Mouse (Mus musculus): ENCODE data around the gene Gcnt3. TPM values are rescaled to one million over a fixed set of nuclear protein-coding genes. Genes with fewer than 3 reads are reported as not detected.
"Not testable (repeated sequence)": the region's sequence is repeated elsewhere in the genome, so short reads cannot be mapped to it uniquely, and the experiment has no call there.

The Gcnt3 gene
- total RNA-seq, 1 experiment from 2014 or later: not detected

DNA sequence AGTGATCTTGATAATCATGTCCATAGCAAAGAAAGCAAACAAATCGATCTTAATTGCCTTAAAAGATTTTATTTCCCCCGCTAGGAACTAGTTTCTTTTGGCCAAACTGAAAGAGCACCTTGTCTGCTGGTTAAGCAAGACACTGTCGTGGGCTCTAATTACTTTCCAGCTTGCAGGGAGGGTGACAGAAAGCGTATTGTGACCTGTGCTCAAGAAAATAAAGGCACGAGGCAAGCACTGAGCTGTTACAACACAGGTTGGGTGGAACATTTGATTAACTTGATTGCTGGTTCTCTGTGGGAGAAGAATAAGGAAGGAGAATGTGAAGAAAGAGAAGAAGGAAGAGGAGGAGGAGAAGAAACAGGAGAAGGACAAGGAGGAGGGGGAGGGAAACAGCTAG is 10.4 kb upstream of the Gcnt3 start:
- no peak for ATAC-seq (replicated peaks; ENCODE audit: insufficient number of reproducible peaks, low FRiP score, low TSS enrichment, poor library complexity, severe bottlenecking)

DNA sequence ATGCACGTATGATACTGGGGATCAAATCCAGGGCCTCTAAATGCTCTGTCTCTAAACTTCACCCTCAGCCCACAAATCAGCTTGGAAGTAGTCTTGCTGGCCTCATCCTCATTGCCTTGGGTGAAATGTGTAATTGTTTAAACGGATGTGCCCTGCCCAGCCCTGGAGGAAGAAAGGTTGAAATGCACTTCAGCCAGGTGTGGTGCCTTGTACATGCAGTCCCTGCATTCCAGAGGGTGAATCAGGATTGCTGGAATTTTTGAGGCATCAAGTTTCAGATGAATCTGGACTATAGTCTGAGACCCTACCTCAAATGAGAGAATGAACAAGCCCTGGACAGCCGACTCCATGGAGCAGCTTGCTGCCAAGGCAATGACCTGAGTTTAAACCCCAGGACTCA is 10.0 kb upstream of the Gcnt3 start:
- ATAC-seq (replicated peaks; ENCODE audit: insufficient number of reproducible peaks, low FRiP score, low TSS enrichment, poor library complexity, severe bottlenecking): no peak

- ATAC-seq (replicated peaks; ENCODE audit: insufficient number of reproducible peaks, low FRiP score, low TSS enrichment, poor library complexity, severe bottlenecking): no peak
Measured at GRCm38 (mm10) chr9:70046255-70046654, 8.4 kb upstream of the Gcnt3 start.

DNA sequence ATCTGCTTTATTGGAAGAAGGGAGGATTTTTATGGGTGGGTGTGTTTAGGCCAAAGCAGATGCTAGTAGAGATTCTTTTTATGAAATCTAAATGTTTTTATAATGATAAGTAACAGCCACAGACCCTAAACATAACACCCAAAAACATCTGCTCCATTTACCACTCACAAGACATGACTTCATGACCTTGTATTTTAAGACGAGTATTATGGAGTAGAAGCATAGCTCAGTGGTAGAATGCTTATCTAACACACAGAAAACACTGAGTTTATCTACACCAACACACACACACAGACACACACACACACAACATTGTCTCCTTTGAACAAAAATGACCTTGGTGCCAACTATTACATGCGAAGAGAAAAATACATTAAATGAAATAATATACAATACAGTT is 7.0 kb upstream of the Gcnt3 start:
- no peak for ATAC-seq (replicated peaks; ENCODE audit: insufficient number of reproducible peaks, low FRiP score, low TSS enrichment, poor library complexity, severe bottlenecking)

DNA sequence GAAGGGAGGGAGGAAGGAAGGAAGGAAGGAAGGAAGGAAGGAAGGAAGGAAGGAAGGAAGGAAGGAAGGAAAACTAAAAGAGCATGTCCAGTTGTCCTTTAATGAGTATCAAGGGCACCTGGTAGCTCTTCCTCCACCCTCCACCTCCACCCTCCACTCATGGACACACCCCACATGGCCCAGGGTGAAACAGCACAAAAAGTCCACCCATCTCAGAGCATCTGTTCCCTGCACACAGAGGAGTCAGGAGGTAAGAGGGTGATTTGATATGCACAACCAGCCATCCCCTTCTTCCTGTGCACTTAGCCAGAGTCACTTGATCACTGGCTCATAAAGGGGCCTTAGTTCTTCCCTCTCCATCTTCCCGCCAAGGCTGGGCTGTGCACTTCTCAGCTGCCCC is 5.0 kb upstream of the Gcnt3 start:
- no peak for ATAC-seq (replicated peaks; ENCODE audit: insufficient number of reproducible peaks, low FRiP score, low TSS enrichment, poor library complexity, severe bottlenecking)

- ATAC-seq (replicated peaks; ENCODE audit: insufficient number of reproducible peaks, low FRiP score, low TSS enrichment, poor library complexity, severe bottlenecking): no peak
Measured at GRCm38 (mm10) chr9:70042137-70042536, 4.2 kb upstream of the Gcnt3 start.

- ATAC-seq (replicated peaks; ENCODE audit: insufficient number of reproducible peaks, low FRiP score, low TSS enrichment, poor library complexity, severe bottlenecking): no peak
Measured at GRCm38 (mm10) chr9:70040570-70040969, 2.7 kb upstream of the Gcnt3 start.

DNA sequence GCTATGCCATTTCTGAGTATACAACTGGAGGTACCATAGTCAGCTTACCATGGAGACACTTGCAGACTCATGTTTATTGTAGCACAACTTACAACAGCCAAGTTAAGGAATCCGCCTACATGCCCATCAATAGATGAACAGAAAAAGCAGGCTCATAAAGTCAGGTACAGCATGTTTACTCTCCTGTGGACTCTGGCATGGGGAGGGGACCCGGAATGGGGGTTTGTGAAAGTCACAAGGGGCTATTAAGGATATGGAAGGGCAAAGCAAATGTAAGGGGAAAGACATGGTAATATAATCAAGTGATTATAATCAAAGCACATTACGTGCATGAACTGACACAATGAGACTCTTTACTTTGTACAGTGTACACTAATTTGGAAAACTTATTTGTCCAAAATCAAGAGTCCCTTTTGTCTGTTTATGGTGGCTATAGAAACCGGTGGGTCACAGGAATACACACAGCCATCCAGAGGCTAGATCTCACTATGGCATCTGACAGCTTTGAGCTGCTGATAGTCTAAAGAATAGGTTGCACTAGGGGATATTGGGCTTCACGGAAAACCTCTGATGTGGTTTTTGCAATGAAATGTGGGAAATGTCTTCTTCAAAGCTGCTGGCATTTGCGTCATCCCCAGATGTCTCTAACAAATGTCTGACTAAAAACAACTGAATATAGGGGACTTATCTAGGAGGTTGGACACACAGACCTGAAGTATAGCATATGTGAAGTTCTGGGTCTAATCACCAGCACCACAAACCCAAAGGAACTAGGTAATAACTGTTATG is 1.9 kb upstream of the Gcnt3 start:
- ATAC-seq (replicated peaks; ENCODE audit: insufficient number of reproducible peaks, low FRiP score, low TSS enrichment, poor library complexity, severe bottlenecking): no peak

- ATAC-seq (replicated peaks; ENCODE audit: insufficient number of reproducible peaks, low FRiP score, low TSS enrichment, poor library complexity, severe bottlenecking): no peak
Measured at GRCm38 (mm10) chr9:70036646-70037045, 1.2 kb downstream of the Gcnt3 start.

DNA sequence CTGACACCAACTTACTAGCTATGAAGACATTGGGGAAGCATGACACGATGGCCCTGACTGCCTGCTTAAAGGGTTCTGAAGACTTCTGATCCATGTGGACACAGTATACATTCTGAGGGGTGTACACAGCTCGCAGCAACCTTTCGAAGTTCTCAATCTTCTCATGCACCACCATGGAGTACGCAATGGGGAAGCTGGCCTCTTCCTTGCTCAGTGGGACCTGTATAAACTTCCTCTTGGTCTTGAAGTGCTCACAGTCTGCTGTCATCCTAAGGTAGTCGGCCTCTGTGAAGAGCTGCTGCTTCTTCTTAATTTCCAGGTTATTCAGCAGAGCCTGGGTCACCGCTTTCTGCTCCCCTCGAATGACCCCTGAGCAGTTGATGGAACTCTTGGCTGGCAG is 3.2 kb downstream of the Gcnt3 start:
- no peak for ATAC-seq (replicated peaks; ENCODE audit: insufficient number of reproducible peaks, low FRiP score, low TSS enrichment, poor library complexity, severe bottlenecking)

- ATAC-seq (replicated peaks; ENCODE audit: insufficient number of reproducible peaks, low FRiP score, low TSS enrichment, poor library complexity, severe bottlenecking): no peak
Measured at GRCm38 (mm10) chr9:70033056-70033455, 4.8 kb downstream of the Gcnt3 start.

DNA sequence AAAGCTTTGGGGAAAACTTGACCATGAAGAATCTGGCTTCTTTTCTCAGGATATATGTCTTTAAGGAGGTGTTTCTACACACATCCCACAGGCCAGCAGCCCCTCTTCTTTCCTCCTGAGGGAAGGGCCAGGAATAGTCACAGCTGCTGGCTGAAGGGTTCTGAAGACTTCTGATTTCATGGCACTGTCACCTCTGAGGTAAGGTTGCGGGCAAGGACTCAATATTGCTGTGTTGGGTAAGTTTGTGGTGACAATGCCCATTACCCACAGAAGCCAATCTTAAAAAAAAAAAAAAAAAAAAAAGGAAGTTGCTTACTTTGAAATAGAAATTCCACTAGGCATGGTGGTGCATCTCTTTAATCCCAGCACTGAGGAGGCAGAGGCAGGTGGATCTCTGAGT is 5.7 kb downstream of the Gcnt3 start:
- ATAC-seq (replicated peaks; ENCODE audit: insufficient number of reproducible peaks, low FRiP score, low TSS enrichment, poor library complexity, severe bottlenecking): no peak

GRCm38 (mm10) chr9:70025365-70026012 is 12.4 kb downstream of the Gcnt3 start:
- ATAC-seq (replicated peaks; ENCODE audit: insufficient number of reproducible peaks, low FRiP score, low TSS enrichment, poor library complexity, severe bottlenecking): no peak

DNA sequence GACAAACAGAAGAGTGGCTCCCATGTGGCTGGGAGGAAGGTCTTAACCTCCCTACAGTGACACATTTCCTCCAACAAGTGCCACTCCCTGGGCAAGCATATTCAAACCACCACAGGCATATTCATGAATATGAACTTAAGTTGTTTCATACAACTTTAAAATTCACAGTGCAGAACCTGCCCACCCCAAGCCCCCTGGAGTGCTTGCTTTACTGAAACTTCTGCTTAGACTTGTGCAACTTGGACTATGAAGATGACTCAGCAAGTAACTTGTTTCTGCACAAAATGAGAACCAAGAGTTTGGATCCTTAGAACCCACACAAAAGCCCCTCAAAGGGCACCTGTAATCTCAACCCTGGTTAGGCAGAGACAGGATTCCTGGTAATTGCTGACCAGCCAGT is 13.2 kb downstream of the Gcnt3 start:
- ATAC-seq (replicated peaks; ENCODE audit: insufficient number of reproducible peaks, low FRiP score, low TSS enrichment, poor library complexity, severe bottlenecking): no peak

DNA sequence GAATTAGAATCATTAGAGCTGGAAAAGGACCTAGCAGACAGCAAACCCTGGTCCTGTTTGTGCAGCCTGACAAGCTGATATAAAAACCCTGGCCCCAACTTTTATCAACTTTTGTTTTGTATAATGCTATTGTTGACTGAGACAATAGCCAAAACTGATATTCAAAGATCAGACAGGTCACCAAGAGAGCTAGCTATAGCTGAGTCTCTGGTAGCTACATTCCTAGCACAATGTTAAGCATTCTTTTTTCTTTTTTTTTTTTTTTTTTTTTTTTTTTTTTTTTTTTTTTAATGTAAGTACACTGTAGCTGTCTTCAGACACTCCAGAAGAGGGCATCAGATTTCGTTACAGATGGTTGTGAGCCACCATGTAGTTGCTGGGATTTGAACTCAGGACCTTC is 14.3 kb downstream of the Gcnt3 start:
- ATAC-seq (replicated peaks; ENCODE audit: insufficient number of reproducible peaks, low FRiP score, low TSS enrichment, poor library complexity, severe bottlenecking): not testable (repeated sequence)

GRCm38 (mm10) chr9:70022083-70022482 is 15.8 kb downstream of the Gcnt3 start:
- no peak for ATAC-seq (replicated peaks; ENCODE audit: insufficient number of reproducible peaks, low FRiP score, low TSS enrichment, poor library complexity, severe bottlenecking)

- ATAC-seq (replicated peaks; ENCODE audit: insufficient number of reproducible peaks, low FRiP score, low TSS enrichment, poor library complexity, severe bottlenecking): no peak
Measured at GRCm38 (mm10) chr9:70021610-70022009, 16.3 kb downstream of the Gcnt3 start.

GRCm38 (mm10) chr9:70018879-70019278 is 19.0 kb downstream of the Gcnt3 start:
- ATAC-seq (replicated peaks; ENCODE audit: insufficient number of reproducible peaks, low FRiP score, low TSS enrichment, poor library complexity, severe bottlenecking): no peak

GRCm38 (mm10) chr9:70015632-70016031 is 22.3 kb downstream of the Gcnt3 start:
- ATAC-seq (replicated peaks; ENCODE audit: insufficient number of reproducible peaks, low FRiP score, low TSS enrichment, poor library complexity, severe bottlenecking): no peak

DNA sequence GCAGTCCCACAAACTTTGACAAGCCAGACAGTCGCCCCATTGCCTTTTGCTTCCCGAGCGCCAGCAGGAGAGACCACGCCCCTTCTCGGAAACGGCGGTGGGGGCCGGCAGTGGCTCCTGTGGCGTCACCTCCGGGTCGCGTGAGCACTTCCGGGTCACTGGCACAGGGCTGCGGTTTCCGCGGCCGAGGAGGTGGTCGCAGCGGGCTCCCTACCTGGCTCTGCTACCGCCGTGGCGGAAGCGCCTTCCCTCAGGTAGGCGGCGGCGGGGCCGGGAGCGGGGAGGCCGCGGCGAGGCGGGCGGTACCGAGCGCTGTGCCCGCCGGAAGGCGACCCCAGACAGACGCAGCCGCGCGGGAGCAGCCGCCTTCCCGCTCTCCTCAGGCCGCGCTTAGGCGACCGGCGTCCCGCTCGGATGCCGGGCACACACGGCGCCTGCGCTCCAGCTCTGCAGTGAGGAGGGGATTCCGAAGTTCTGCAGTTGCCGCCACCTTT is 25.4 kb downstream of the Gcnt3 start, which contains the start of gene Gtf2a2:
Gene Gtf2a2 (plus strand): TSS at position 143 of the 494 bp plus-strand sequence.
- peak; percentile 91 for ATAC-seq (replicated peaks; ENCODE audit: insufficient number of reproducible peaks, low FRiP score, low TSS enrichment, poor library complexity, severe bottlenecking)
